Mouse (Mus musculus) midbrain, embryonic 16.5 days (tissue): ENCODE measurements around the gene Dclk3. TPM values are rescaled to one million over a fixed set of nuclear protein-coding genes. Genes with fewer than 3 reads are reported as not detected.

Experiments
- ATAC-seq: fragments of 200-750 bp; cut with Nextera tagmentation; 2 replicates; pipeline ENCODE4 v1.8.0; 2017; ENCODE audit warnings: moderate TSS enrichment
- H3K27ac ChIP-seq: fragments of 300-500 bp; sonication (generic); 2 replicates; pipeline ENCODE4 v1.5.1; 2014; ENCODE audit warnings: mild to moderate bottlenecking, low read length, mixed read lengths
- H3K27me3 ChIP-seq: fragments of 300-500 bp; sonication (generic); 2 replicates; pipeline ENCODE4 v1.6.1; 2014; ENCODE audit warnings: low read depth, low read length, mixed read lengths; ENCODE audit not compliant: control insufficient read depth, insufficient read depth
- H3K36me3 ChIP-seq: fragments of 300-500 bp; sonication (generic); 2 replicates; pipeline ENCODE4 v1.6.1; 2014; ENCODE audit warnings: mild to moderate bottlenecking, low read length, moderate library complexity, mixed read lengths; ENCODE audit not compliant: control insufficient read depth, insufficient read depth
- H3K4me1 ChIP-seq: fragments of 300-500 bp; sonication (generic); 2 replicates; pipeline ENCODE4 v1.6.1; 2014; ENCODE audit warnings: mild to moderate bottlenecking, low read length, mixed read lengths; ENCODE audit not compliant: control insufficient read depth, insufficient read depth
- H3K4me2 ChIP-seq: fragments of 300-500 bp; sonication (generic); 2 replicates; pipeline ENCODE4 v1.6.1; 2014; ENCODE audit warnings: mild to moderate bottlenecking, low read length, mixed read lengths
- H3K4me3 ChIP-seq: fragments of 300-500 bp; sonication (generic); 2 replicates; pipeline ENCODE4 v1.5.1; 2014; ENCODE audit warnings: low read depth, mild to moderate bottlenecking, low read length, moderate library complexity, mixed read lengths
- H3K9ac ChIP-seq: fragments of 300-500 bp; sonication (generic); 2 replicates; pipeline ENCODE4 v1.6.1; 2014; ENCODE audit warnings: low read depth, low read length, mixed read lengths
- H3K9me3 ChIP-seq: fragments of 300-500 bp; sonication (generic); replicated peaks from 2 replicates; pipeline ENCODE4 v1.6.1; 2014; ENCODE audit warnings: mild to moderate bottlenecking, low read length, mixed read lengths; ENCODE audit not compliant: control insufficient read depth, poor library complexity, severe bottlenecking
- WGBS: fragments of 180-500 bp; shearing (Covaris S2); extraction: QIAGEN DNeasy Blood & Tissue Kit; methylation state at CpG from one replicate; pipeline ENCODE4 v1.1.7; 2014; 5-methylcytosine and 5-hydroxymethylcytosine counted together
- polyA plus RNA-seq: library from polyadenylated mRNA; unstranded; fragments of >200 nt; fragmentation: Nextera tagmentation; extraction: Ambion mirVana; gene quantifications from 2 replicates; pipeline ENCODE4 v1.2.1, GENCODE M21; 2015

The Dclk3 gene
- polyA plus RNA-seq, result 7.0 and 7.5 TPM in 2 replicates

- H3K36me3 ChIP-seq, result no peaks in the 10 kb centered on the region
- peak within 1 kb of the TSS; percentile 67 for H3K9ac ChIP-seq
- 2% methylated on average over 52 of the region's 57 CpGs for WGBS
- ATAC-seq, result peak; percentile 58
- H3K27me3 ChIP-seq, result peaks cover 7% of the 10 kb centered on the region
- peaks cover 5% of the 10 kb centered on the region; the same call in 1 of the 2 replicates for H3K4me1 ChIP-seq
- peak within 1 kb of the TSS; percentile 63 for H3K4me2 ChIP-seq
- no peaks in the 10 kb centered on the region for H3K9me3 ChIP-seq
- H3K27ac ChIP-seq, result no peak within 1 kb of the TSS
- peak within 1 kb of the TSS; percentile 52 for H3K4me3 ChIP-seq
Measured at GRCm38 (mm10) chr9:111438904-111439835, at the start of gene Dclk3. TSS of gene Dclk3 (plus strand) at chr9:111439081.

- no peaks in the 10 kb centered on the region for H3K27me3 ChIP-seq
- no peak for ATAC-seq
- H3K9me3 ChIP-seq, result no peaks in the 10 kb centered on the region
- H3K36me3 ChIP-seq, result peaks cover 13% of the 10 kb centered on the region; the same call in 1 of the 2 replicates
- no peak overlapping the region for H3K27ac ChIP-seq
- H3K4me1 ChIP-seq, result no peaks in the 10 kb centered on the region
- H3K4me3 ChIP-seq, result no peak overlapping the region
- no peak overlapping the region for H3K9ac ChIP-seq
- 61% methylated on average over 9 of the region's 9 CpGs for WGBS
- H3K4me2 ChIP-seq, result no peak overlapping the region
Measured at GRCm38 (mm10) chr9:111390016-111390415, 48.9 kb upstream of the Dclk3 start.

GRCm38 (mm10) chr9:111391036-111391435, 47.8 kb upstream of the Dclk3 start:
- no peak overlapping the region for H3K4me2 ChIP-seq
- H3K27me3 ChIP-seq, result no peaks in the 10 kb centered on the region
- no peak overlapping the region for H3K27ac ChIP-seq
- 86% methylated on average over 8 of the region's 8 CpGs for WGBS
- peaks cover 14% of the 10 kb centered on the region; the same call in 1 of the 2 replicates for H3K36me3 ChIP-seq
- H3K4me3 ChIP-seq, result no peak overlapping the region
- no peak for ATAC-seq
- no peak overlapping the region for H3K9ac ChIP-seq
- no peaks in the 10 kb centered on the region for H3K9me3 ChIP-seq
- no peaks in the 10 kb centered on the region for H3K4me1 ChIP-seq

- Histone ChIP-seq H3K4me1 (no peaks in the 10 kb centered on the region), H3K27me3 (no peaks in the 10 kb centered on the region), H3K27ac (no peak overlapping the region), H3K9me3 (no peaks in the 10 kb centered on the region), H3K9ac (no peak overlapping the region), H3K4me2 (no peak overlapping the region), H3K36me3 (peaks cover 19% of the 10 kb centered on the region; the same call in 1 of the 2 replicates), H3K4me3 (no peak overlapping the region)
- 93% methylated on average over 18 of the region's 18 CpGs for WGBS
- no peak for ATAC-seq
Measured at GRCm38 (mm10) chr9:111391926-111392442, 46.9 kb upstream of the Dclk3 start.

- WGBS, result 59% methylated on average over 5 of the region's 5 CpGs
Measured at GRCm38 (mm10) chr9:111395265-111395664, 43.6 kb upstream of the Dclk3 start.

GRCm38 (mm10) chr9:111398059-111398458, 40.8 kb upstream of the Dclk3 start:
- Histone ChIP-seq H3K27me3 (no peaks in the 10 kb centered on the region), H3K9ac (no peak overlapping the region), H3K27ac (no peak overlapping the region), H3K4me2 (no peak overlapping the region), H3K4me3 (no peak overlapping the region), H3K36me3 (peaks cover 7% of the 10 kb centered on the region; the same call in 1 of the 2 replicates), H3K4me1 (no peaks in the 10 kb centered on the region), H3K9me3 (no peaks in the 10 kb centered on the region)
- no peak for ATAC-seq
- WGBS, result 85% methylated on average over 2 of the region's 2 CpGs

More at GRCm38 (mm10) chr9:111395265-111395664, 43.6 kb upstream of the Dclk3 start:
- Histone ChIP-seq H3K27ac (no peak overlapping the region), H3K36me3 (peaks cover 19% of the 10 kb centered on the region; the same call in 1 of the 2 replicates), H3K4me3 (no peak overlapping the region), H3K4me1 (no peaks in the 10 kb centered on the region), H3K9ac (no peak overlapping the region), H3K27me3 (no peaks in the 10 kb centered on the region), H3K9me3 (no peaks in the 10 kb centered on the region), H3K4me2 (no peak overlapping the region)
- ATAC-seq, result no peak

- H3K27me3 ChIP-seq, result no peaks in the 10 kb centered on the region
- no peaks in the 10 kb centered on the region for H3K4me1 ChIP-seq
- H3K36me3 ChIP-seq, result peaks cover 8% of the 10 kb centered on the region; the same call in 1 of the 2 replicates
- H3K9me3 ChIP-seq, result no peaks in the 10 kb centered on the region
- H3K4me3 ChIP-seq, result no peak overlapping the region
- H3K9ac ChIP-seq, result no peak overlapping the region
- no peak for ATAC-seq
- no peak overlapping the region for H3K27ac ChIP-seq
- WGBS, result 94% methylated on average over 4 of the region's 4 CpGs
- H3K4me2 ChIP-seq, result no peak overlapping the region
Measured at GRCm38 (mm10) chr9:111400089-111400488, 38.8 kb upstream of the Dclk3 start.

GRCm38 (mm10) chr9:111403159-111403558, 35.7 kb upstream of the Dclk3 start:
- ATAC-seq, result no peak
- Histone ChIP-seq H3K9me3 (no peaks in the 10 kb centered on the region), H3K27me3 (no peaks in the 10 kb centered on the region), H3K4me1 (no peaks in the 10 kb centered on the region), H3K9ac (no peak overlapping the region), H3K4me3 (no peak overlapping the region), H3K27ac (no peak overlapping the region), H3K4me2 (no peak overlapping the region), H3K36me3 (0 out of 2 replicates have a peak, but pooled peaks cover 2% of the 10 kb centered on the region)
- WGBS, result 96% methylated on average over 4 of the region's 4 CpGs
